Mouse (Mus musculus) large intestine, adult 2 months (tissue): ENCODE measurements around the gene Chmp4b. TPM values are rescaled to one million over a fixed set of nuclear protein-coding genes. Genes with fewer than 3 reads are reported as not detected.

Source experiments
- polyA plus RNA-seq: library from polyadenylated mRNA; depleted of rRNA; stranded (reverse); fragments of >200 nt; gene quantifications from 2 replicates; pipeline ENCODE4 v1.2.3, GENCODE M21; 2012; rRNA removed

Gene Chmp4b
- polyA plus RNA-seq, 1 experiment: 187 TPM

Other genes with a start within 250 kb of the Chmp4b start
- gene Snta1, start 243.6 kb upstream of the Chmp4b start, polyA plus RNA-seq: 9.9 and 13.8 TPM in 2 replicates
- gene Cbfa2t2, start 215.2 kb upstream of the Chmp4b start, polyA plus RNA-seq: 5.9 and 11.6 TPM in 2 replicates
- gene 1700003F12Rik, start 104.6 kb upstream of the Chmp4b start, polyA plus RNA-seq: not detected in 2 replicates
- gene Actl10, start 99.9 kb upstream of the Chmp4b start, polyA plus RNA-seq: not detected in 2 replicates
- gene Necab3, start 92.8 kb upstream of the Chmp4b start, polyA plus RNA-seq: 0.64 and 0.83 TPM in 2 replicates
- gene E2f1, start 81.8 kb upstream of the Chmp4b start, polyA plus RNA-seq: 9.2 and 9.5 TPM in 2 replicates
- gene Pxmp4, start 48.0 kb upstream of the Chmp4b start, polyA plus RNA-seq: 22.7 and 26.2 TPM in 2 replicates
- gene Zfp341, start 38.4 kb upstream of the Chmp4b start, polyA plus RNA-seq: 3.2 and 4.4 TPM in 2 replicates
- 0.73 TPM in 1 of 2 replicates, not detected in the other for gene 4930519P11Rik, start 38.3 kb upstream of the Chmp4b start, polyA plus RNA-seq
- not detected in 2 replicates for gene Gm14214, start 118.3 kb downstream of the Chmp4b start, polyA plus RNA-seq
- gene Raly, start 139.4 kb downstream of the Chmp4b start, polyA plus RNA-seq: 205 and 206 TPM in 2 replicates
- gene a, start 139.7 kb downstream of the Chmp4b start, polyA plus RNA-seq: 0.36 and 2.5 TPM in 2 replicates
- gene Eif2s2, start 241.2 kb downstream of the Chmp4b start, polyA plus RNA-seq: 14.7 and 21.1 TPM in 2 replicates